Mouse (Mus musculus): ENCODE measurements around the gene Ern1. TPM values are rescaled to one million over a fixed set of nuclear protein-coding genes. Genes with fewer than 3 reads are reported as not detected.

Ern1 gene
- polyA plus RNA-seq, 1 experiment = 6.6 TPM

DNA sequence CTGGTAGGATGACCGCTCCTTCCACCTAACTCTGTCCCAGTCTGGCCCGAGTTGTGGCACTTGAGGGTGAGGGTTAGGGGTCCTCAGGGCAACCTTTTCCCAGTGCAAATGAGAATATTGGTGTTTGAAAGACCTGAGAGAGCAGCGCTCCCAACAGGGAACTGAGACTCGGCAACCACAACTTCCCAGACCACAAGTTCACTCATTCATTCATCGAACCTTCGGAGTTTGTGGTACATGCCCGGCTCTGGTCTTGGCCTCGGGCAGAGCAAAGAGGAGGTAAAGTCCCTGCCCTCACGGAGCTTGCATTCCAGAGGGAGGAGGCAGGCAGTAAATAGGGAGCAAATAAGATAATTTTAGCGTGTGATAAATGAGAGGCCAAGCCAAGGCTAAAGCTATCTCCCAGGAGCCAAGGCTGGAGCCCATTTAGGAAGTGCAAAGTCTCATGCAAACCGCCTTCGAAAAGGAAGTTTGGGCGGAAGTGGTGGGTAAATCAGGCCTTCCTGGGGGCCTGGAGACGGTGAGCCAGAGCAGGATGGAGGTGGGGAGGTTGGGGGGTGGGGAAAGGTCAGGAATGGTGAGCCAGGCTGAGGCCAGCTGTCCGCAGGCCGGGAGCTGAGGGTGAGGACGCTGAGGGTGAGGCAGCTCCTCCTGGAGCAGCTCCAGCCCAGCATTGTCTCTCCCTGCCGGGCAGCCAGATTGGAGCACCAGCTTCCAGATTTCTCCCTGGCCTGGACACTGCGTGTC, 132.1 kb downstream of the Ern1 start:
- H3K27ac ChIP-seq (ENCODE audit: control insufficient read depth, insufficient read depth, low read depth, low read length) = no peak overlapping the region

DNA sequence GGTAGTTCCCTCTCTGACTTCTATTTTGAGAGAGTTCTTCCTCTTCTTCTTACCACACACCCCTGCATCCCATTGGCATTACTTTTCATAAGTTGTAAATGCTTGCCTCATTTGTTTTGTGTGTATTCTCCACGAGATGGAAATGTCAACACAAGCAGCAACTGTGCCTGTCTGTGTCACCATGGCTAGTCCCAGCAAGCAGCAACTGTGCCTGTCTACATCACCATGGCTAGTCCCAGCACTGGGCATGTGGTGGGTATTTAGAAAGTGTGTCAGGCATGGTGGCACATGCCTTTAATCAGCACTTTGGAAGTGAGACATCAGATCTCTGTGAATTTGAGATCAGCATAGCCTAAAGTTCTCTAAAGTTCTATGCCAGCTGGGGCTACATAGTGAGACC, 133.5 kb downstream of the Ern1 start:
- TF ChIP-seq POLR2A (IDR thresholded peaks at IDR 0.05; ENCODE audit: control insufficient read depth, low read depth, low read length) = no peak
- no peak for TF ChIP-seq CTCF (IDR thresholded peaks at IDR 0.05; ENCODE audit: control insufficient read depth, insufficient read depth, insufficient replicate concordance, low read depth, low read length)
- no peaks in the 10 kb centered on the region for H3K36me3 ChIP-seq (ENCODE audit: control insufficient read depth, insufficient read depth, low read length)

More for the DNA sequence above, 132.1 kb downstream of the Ern1 start:
- Histone ChIP-seq H3K4me3 (ENCODE audit: control insufficient read depth, low read depth, low read length) (no peak overlapping the region), H3K36me3 (ENCODE audit: control insufficient read depth, insufficient read depth, low read length) (no peaks in the 10 kb centered on the region), H3K4me1 (ENCODE audit: control insufficient read depth, insufficient read depth, low read length) (no peaks in the 10 kb centered on the region; the same call in 1 of the 2 replicates), H3K27me3 (ENCODE audit: control insufficient read depth, insufficient read depth, low read length) (no peaks in the 10 kb centered on the region)
- TF ChIP-seq CTCF (IDR thresholded peaks at IDR 0.05; ENCODE audit: control insufficient read depth, insufficient read depth, insufficient replicate concordance, low read depth, low read length) = no peak
- no peak for TF ChIP-seq POLR2A (IDR thresholded peaks at IDR 0.05; ENCODE audit: control insufficient read depth, low read depth, low read length)

DNA sequence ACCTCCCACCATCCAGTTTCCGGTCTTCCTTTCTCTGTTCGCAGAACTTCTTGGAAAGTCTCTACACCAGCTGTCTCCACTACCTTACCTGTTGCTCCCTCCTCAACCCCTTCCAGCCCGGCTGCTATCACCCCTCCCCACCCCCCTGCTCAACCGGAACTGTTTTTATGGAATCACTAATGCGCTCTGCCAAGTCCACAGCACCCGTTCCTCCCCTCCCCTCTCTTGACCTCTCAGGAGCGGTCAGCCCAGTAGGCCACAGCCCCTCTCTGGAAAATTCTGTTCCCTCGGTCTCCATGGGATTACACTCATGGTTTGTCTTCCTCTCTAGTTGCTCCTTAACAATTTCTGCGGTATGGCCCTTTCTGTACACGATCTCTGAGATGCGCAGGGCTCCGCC, 134.5 kb downstream of the Ern1 start, which contains the start of gene Scn4a:
Gene Scn4a (minus strand): TSS at position 101 of the 400 bp plus-strand sequence.
- Histone ChIP-seq H3K4me1 (ENCODE audit: control insufficient read depth, insufficient read depth, low read length) (no peaks in the 10 kb centered on the region; the same call in 1 of the 2 replicates), H3K27me3 (ENCODE audit: control insufficient read depth, insufficient read depth, low read length) (no peaks in the 10 kb centered on the region), H3K36me3 (ENCODE audit: control insufficient read depth, insufficient read depth, low read length) (no peaks in the 10 kb centered on the region), H3K4me3 (ENCODE audit: control insufficient read depth, low read depth, low read length) (no peak within 1 kb of the TSS), H3K27ac (ENCODE audit: control insufficient read depth, insufficient read depth, low read depth, low read length) (no peak within 1 kb of the TSS)
- TF ChIP-seq CTCF (IDR thresholded peaks at IDR 0.05; ENCODE audit: control insufficient read depth, insufficient read depth, insufficient replicate concordance, low read depth, low read length) (no peak), POLR2A (IDR thresholded peaks at IDR 0.05; ENCODE audit: control insufficient read depth, low read depth, low read length) (no peak)

More for the DNA sequence above, 133.5 kb downstream of the Ern1 start:
- Histone ChIP-seq H3K4me3 (ENCODE audit: control insufficient read depth, low read depth, low read length) (no peak overlapping the region), H3K27ac (ENCODE audit: control insufficient read depth, insufficient read depth, low read depth, low read length) (no peak overlapping the region), H3K4me1 (ENCODE audit: control insufficient read depth, insufficient read depth, low read length) (no peaks in the 10 kb centered on the region; the same call in 1 of the 2 replicates), H3K27me3 (ENCODE audit: control insufficient read depth, insufficient read depth, low read length) (no peaks in the 10 kb centered on the region)

DNA sequence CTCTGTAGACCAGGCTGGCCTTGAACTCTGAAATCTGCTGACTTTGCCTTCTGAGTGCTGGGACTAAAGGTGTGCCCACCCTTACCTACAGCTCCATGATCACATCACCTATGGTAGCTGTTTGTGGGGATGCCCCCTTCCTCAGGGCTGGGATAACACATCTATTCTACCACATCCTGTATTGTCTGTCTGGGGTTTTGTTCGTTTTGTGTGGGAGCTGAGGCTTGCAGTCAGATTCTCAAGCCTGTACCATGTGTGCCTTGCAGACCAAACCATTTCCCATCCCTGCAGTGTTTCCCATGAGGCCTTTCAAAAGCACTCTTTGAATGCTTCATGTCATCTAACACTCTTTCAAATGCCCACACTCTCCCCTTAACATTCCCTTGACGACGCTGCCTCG, 135.7 kb downstream of the Ern1 start:
- Histone ChIP-seq H3K36me3 (ENCODE audit: control insufficient read depth, insufficient read depth, low read length) (no peaks in the 10 kb centered on the region), H3K27me3 (ENCODE audit: control insufficient read depth, insufficient read depth, low read length) (no peaks in the 10 kb centered on the region), H3K27ac (ENCODE audit: control insufficient read depth, insufficient read depth, low read depth, low read length) (no peak overlapping the region), H3K4me3 (ENCODE audit: control insufficient read depth, low read depth, low read length) (no peak overlapping the region), H3K4me1 (ENCODE audit: control insufficient read depth, insufficient read depth, low read length) (no peaks in the 10 kb centered on the region; the same call in 1 of the 2 replicates)
- no peak for TF ChIP-seq POLR2A (IDR thresholded peaks at IDR 0.05; ENCODE audit: control insufficient read depth, low read depth, low read length)
- no peak for TF ChIP-seq CTCF (IDR thresholded peaks at IDR 0.05; ENCODE audit: control insufficient read depth, insufficient read depth, insufficient replicate concordance, low read depth, low read length)

DNA sequence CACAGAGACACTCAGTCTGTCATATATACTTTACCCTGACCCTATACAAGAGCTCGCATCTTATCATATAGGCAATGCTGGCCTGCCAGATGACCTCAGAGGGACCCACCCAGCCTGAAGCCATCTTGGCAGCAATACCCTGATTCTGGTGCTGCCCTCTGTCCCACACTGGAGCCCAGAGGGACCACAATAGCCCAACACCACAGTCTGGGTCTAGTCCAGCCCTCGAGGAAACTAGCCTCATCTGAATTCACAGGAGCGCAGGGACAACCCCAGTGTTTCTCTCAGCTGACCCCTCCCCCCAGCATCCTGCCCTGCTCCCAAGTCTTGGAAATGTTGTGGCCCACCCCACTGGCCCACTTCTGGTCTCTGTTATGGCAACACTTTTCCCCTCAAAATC, 136.4 kb downstream of the Ern1 start:
- Histone ChIP-seq H3K27me3 (ENCODE audit: control insufficient read depth, insufficient read depth, low read length) (no peaks in the 10 kb centered on the region), H3K36me3 (ENCODE audit: control insufficient read depth, insufficient read depth, low read length) (no peaks in the 10 kb centered on the region), H3K27ac (ENCODE audit: control insufficient read depth, insufficient read depth, low read depth, low read length) (no peak overlapping the region), H3K4me1 (ENCODE audit: control insufficient read depth, insufficient read depth, low read length) (no peaks in the 10 kb centered on the region; the same call in 1 of the 2 replicates), H3K4me3 (ENCODE audit: control insufficient read depth, low read depth, low read length) (no peak overlapping the region)
- TF ChIP-seq CTCF (IDR thresholded peaks at IDR 0.05; ENCODE audit: control insufficient read depth, insufficient read depth, insufficient replicate concordance, low read depth, low read length) = no peak
- no peak for TF ChIP-seq POLR2A (IDR thresholded peaks at IDR 0.05; ENCODE audit: control insufficient read depth, low read depth, low read length)

DNA sequence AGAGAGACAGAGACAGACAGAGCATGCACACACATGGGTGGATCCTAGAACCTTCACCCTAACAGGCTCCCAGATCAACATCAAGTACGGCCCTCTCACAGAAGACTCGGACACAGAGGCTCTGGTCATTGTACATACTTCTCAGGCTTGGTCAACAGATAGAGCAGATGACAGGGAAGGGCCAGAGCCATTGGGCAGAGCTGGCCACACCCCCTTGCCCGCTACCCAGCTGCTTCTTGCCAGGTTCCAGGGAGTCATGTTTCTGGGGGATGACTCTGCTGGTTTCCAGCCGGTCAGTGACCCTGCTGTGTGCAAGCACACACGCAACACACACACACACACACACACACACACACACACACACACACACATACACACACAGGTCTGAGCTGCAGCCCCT, 136.8 kb downstream of the Ern1 start:
- H3K4me3 ChIP-seq (ENCODE audit: control insufficient read depth, low read depth, low read length) = no peak overlapping the region
- H3K4me1 ChIP-seq (ENCODE audit: control insufficient read depth, insufficient read depth, low read length) = no peaks in the 10 kb centered on the region; the same call in 1 of the 2 replicates
- H3K27me3 ChIP-seq (ENCODE audit: control insufficient read depth, insufficient read depth, low read length) = no peaks in the 10 kb centered on the region
- no peak overlapping the region for H3K27ac ChIP-seq (ENCODE audit: control insufficient read depth, insufficient read depth, low read depth, low read length)
- no peaks in the 10 kb centered on the region for H3K36me3 ChIP-seq (ENCODE audit: control insufficient read depth, insufficient read depth, low read length)
- TF ChIP-seq POLR2A (IDR thresholded peaks at IDR 0.05; ENCODE audit: control insufficient read depth, low read depth, low read length) (no peak), CTCF (IDR thresholded peaks at IDR 0.05; ENCODE audit: control insufficient read depth, insufficient read depth, insufficient replicate concordance, low read depth, low read length) (no peak)

DNA sequence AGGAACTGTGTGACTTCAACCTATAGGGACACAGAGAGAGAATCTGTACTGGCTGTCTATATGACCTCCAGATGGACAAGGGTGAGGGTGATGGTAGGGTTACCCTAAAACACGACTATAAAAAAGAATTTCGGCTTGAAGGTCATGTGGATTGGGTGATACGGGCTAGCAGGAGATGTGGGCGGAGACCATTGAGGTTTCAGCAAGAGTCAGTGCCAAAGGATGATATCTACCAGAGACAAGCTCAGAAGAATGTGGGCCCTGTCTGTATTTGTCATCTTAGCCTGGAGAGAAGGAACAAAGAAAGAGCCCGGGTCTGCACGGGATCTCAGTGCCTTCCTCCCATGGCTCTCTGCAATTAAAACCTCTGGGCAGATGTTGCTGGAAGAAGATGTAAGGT, 137.9 kb downstream of the Ern1 start:
- H3K36me3 ChIP-seq (ENCODE audit: control insufficient read depth, insufficient read depth, low read length) = no peaks in the 10 kb centered on the region
- no peak overlapping the region for H3K27ac ChIP-seq (ENCODE audit: control insufficient read depth, insufficient read depth, low read depth, low read length)
- no peaks in the 10 kb centered on the region for H3K4me1 ChIP-seq (ENCODE audit: control insufficient read depth, insufficient read depth, low read length)
- no peak overlapping the region for H3K4me3 ChIP-seq (ENCODE audit: control insufficient read depth, low read depth, low read length)
- no peak for TF ChIP-seq CTCF (IDR thresholded peaks at IDR 0.05; ENCODE audit: control insufficient read depth, insufficient read depth, insufficient replicate concordance, low read depth, low read length)
- no peak for TF ChIP-seq POLR2A (IDR thresholded peaks at IDR 0.05; ENCODE audit: control insufficient read depth, low read depth, low read length)
- no peaks in the 10 kb centered on the region for H3K27me3 ChIP-seq (ENCODE audit: control insufficient read depth, insufficient read depth, low read length)
